Mouse (Mus musculus): ENCODE data around the gene Tenm4.

Gene Tenm4

GRCm38 (mm10) chr7:96773585-96774225 is 602.7 kb downstream of the Tenm4 start:
- no peak for DNase-seq (ENCODE audit: extremely low spot score)

GRCm38 (mm10) chr7:96775080-96775486 is 604.0 kb downstream of the Tenm4 start:
- no peak for DNase-seq (ENCODE audit: extremely low spot score)

- no peak for DNase-seq (ENCODE audit: extremely low spot score)
Measured at GRCm38 (mm10) chr7:96777938-96778600, 607.0 kb downstream of the Tenm4 start.

- no peak for DNase-seq (ENCODE audit: extremely low spot score)
Measured at GRCm38 (mm10) chr7:96778601-96778969, 607.5 kb downstream of the Tenm4 start.

GRCm38 (mm10) chr7:96780556-96780955 is 609.5 kb downstream of the Tenm4 start:
- no peak for DNase-seq (ENCODE audit: extremely low spot score)

- no peak for DNase-seq (ENCODE audit: extremely low spot score)
Measured at GRCm38 (mm10) chr7:96781068-96781467, 610.0 kb downstream of the Tenm4 start.

- DNase-seq (ENCODE audit: extremely low spot score), result no peak
Measured at GRCm38 (mm10) chr7:96782686-96783085, 611.6 kb downstream of the Tenm4 start.

- no peak for DNase-seq (ENCODE audit: extremely low spot score)
Measured at GRCm38 (mm10) chr7:96785808-96786207, 614.8 kb downstream of the Tenm4 start.

- DNase-seq (ENCODE audit: extremely low spot score), result no peak
Measured at GRCm38 (mm10) chr7:96786262-96787044, 615.4 kb downstream of the Tenm4 start.

- no peak for DNase-seq (ENCODE audit: extremely low spot score)
Measured at GRCm38 (mm10) chr7:96788135-96788534, 617.1 kb downstream of the Tenm4 start.

GRCm38 (mm10) chr7:96790326-96790725 is 619.3 kb downstream of the Tenm4 start:
- DNase-seq (ENCODE audit: extremely low spot score), result no peak

- DNase-seq (ENCODE audit: extremely low spot score), result no peak
Measured at GRCm38 (mm10) chr7:96792456-96793229, 621.6 kb downstream of the Tenm4 start.

- DNase-seq (ENCODE audit: extremely low spot score), result peak; percentile 52
Measured at GRCm38 (mm10) chr7:96796033-96796741, 625.1 kb downstream of the Tenm4 start.

GRCm38 (mm10) chr7:96796788-96797485 is 625.9 kb downstream of the Tenm4 start:
- DNase-seq (ENCODE audit: extremely low spot score), result peak; percentile 57

- DNase-seq (ENCODE audit: extremely low spot score), result peak; percentile 35
Measured at GRCm38 (mm10) chr7:96797716-96798332, 626.8 kb downstream of the Tenm4 start.

- peak; percentile 37 for DNase-seq (ENCODE audit: extremely low spot score)
Measured at GRCm38 (mm10) chr7:96799816-96800215, 628.8 kb downstream of the Tenm4 start.

GRCm38 (mm10) chr7:96801368-96801767 is 630.3 kb downstream of the Tenm4 start:
- no peak for DNase-seq (ENCODE audit: extremely low spot score)

GRCm38 (mm10) chr7:96802216-96802615 is 631.2 kb downstream of the Tenm4 start:
- DNase-seq (ENCODE audit: extremely low spot score), result no peak

- DNase-seq (ENCODE audit: extremely low spot score), result no peak
Measured at GRCm38 (mm10) chr7:96806561-96806960, 635.5 kb downstream of the Tenm4 start.

All from embryo, embryonic 9.5 days (tissue).